ENCODE assay signal across 29 mouse cellular contexts in genomic region chr6:25867922-25868321, GRCm38 (mm10).
"Had no signal": no experiment of that assay in that cellular context is flagged by ENCODE, and none has a peak within 500 bp of the region (broad histone marks: within the 10 kb centered on the region; RNA-seq: fewer than 3 reads in every experiment).

No protein-coding gene starts in this region.

- H3K4me1 ChIP-seq: heart, embryonic 13.5 days; heart, embryonic 15.5 days; hindbrain, embryonic 13.5 days; hindbrain, embryonic 15.5 days; kidney, embryonic 15.5 days; limb, embryonic 12.5 days; liver, embryonic 13.5 days; liver, embryonic 15.5 days had no signal

- ATAC-seq: hindbrain, postnatal 0 days; intestine, embryonic 16.5 days; liver, postnatal 0 days had no signal

- H3K4me2 ChIP-seq: heart, embryonic 11.5 days; heart, embryonic 13.5 days; heart, embryonic 15.5 days; hindbrain, embryonic 13.5 days; hindbrain, embryonic 15.5 days; kidney, embryonic 15.5 days; limb, embryonic 12.5 days; liver, embryonic 11.5 days; liver, embryonic 13.5 days; liver, embryonic 15.5 days had no signal

- H3K9me3 ChIP-seq: heart, embryonic 13.5 days; heart, embryonic 15.5 days; hindbrain, embryonic 13.5 days; hindbrain, embryonic 15.5 days; kidney, embryonic 15.5 days; limb, embryonic 12.5 days; liver, embryonic 13.5 days; liver, embryonic 15.5 days had no signal

- H3K36me3 ChIP-seq: heart, embryonic 13.5 days; heart, embryonic 15.5 days; hindbrain, embryonic 13.5 days; hindbrain, embryonic 15.5 days; kidney, embryonic 15.5 days; limb, embryonic 12.5 days; liver, embryonic 13.5 days; liver, embryonic 15.5 days had no signal

- H3K27me3 ChIP-seq: heart, embryonic 13.5 days; heart, embryonic 15.5 days; hindbrain, embryonic 13.5 days; hindbrain, embryonic 15.5 days; kidney, embryonic 15.5 days; limb, embryonic 12.5 days; liver, embryonic 13.5 days; liver, embryonic 15.5 days had no signal

- H3K27ac ChIP-seq: heart, adult 2 months; heart, embryonic 13.5 days; heart, embryonic 15.5 days; hindbrain, embryonic 13.5 days; hindbrain, embryonic 15.5 days; hindbrain, postnatal 0 days; kidney, embryonic 15.5 days; kidney, postnatal 0 days; limb, embryonic 12.5 days; liver, embryonic 13.5 days; liver, embryonic 15.5 days had no signal

- H3K4me3 ChIP-seq: heart, adult 2 months; heart, embryonic 13.5 days; heart, embryonic 15.5 days; hindbrain, embryonic 13.5 days; hindbrain, embryonic 15.5 days; kidney, embryonic 15.5 days; limb, embryonic 12.5 days; liver, embryonic 13.5 days; liver, embryonic 15.5 days had no signal

- DNase-seq: gastrocnemius, postnatal 14 days; gastrocnemius, postnatal 36 days; heart, adult 11 months; heart, adult 2 months; heart, postnatal 14 days; heart, postnatal 36 days; kidney, adult 11 months; kidney, adult 2 months; kidney, adult 9 months; kidney, postnatal 14 days; kidney, postnatal 36 days; layer of hippocampus, adult 9-11 months; layer of hippocampus, postnatal 36 days; left cerebral cortex, postnatal 4 days; liver; liver, embryonic 13.5 days; liver, postnatal 0 days had no signal

- H3K9ac ChIP-seq: heart, embryonic 13.5 days; heart, embryonic 15.5 days; hindbrain, embryonic 13.5 days; hindbrain, embryonic 15.5 days; kidney, embryonic 15.5 days; limb, embryonic 12.5 days; liver, embryonic 13.5 days; liver, embryonic 15.5 days; liver, postnatal 0 days had no signal
